Mouse (Mus musculus): Measurements from ENCODE around the gene Rps15.

DNA sequence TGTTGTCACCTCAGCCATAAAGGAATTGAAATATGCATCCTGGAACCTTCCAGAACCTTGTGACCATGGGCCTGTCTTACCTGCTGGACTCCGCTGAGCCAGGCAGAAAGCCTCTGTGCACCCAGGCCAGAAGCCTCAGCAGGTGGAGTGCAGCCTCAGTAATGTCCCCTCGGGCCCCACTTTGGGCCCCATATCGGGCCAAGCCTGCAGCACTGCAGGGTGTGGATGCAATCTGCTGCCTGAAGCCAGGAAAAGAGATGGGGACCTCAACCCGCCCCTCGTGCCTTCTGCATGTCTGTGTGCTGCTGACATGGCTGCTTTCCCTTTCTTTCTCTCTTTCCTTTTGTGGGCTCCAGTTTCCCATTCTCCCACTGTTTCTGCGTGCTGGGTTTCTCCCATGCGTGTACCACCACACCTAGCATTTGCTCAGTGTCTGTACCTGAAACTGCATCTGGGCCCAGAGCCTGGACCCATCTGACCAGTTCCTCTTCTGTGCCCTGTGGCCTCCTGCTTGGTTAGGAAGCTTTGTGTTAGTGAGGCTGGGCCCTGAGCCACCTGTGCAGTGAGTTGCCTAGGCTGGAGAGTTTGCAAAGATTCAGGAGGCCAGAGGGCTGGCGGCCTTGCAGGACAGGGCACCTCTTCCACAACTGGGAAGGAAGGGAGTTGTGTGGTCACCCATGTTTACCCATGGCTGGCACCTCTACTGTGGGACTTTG is 20.2 kb upstream of the Rps15 start:
- TF ChIP-seq POLR2A (IDR thresholded peaks at IDR 0.05; ENCODE audit: extremely low read depth, insufficient read depth, low read length) (no peak), CTCF (IDR thresholded peaks at IDR 0.05; ENCODE audit: low read depth, low read length) (no peak)

Data from liver, adult 2 months (tissue).